Mouse (Mus musculus) hindbrain, embryonic 14.5 days (tissue): ENCODE results near the gene Slc6a11. TPM values are rescaled to one million over a fixed set of nuclear protein-coding genes. Genes with fewer than 3 reads are reported as not detected.
A peak's percentile ranks its signal among the peaks of the same experiment; 100 is the strongest.

ENCODE experiments used
- ATAC-seq: fragments of 200-750 bp; cut with Nextera tagmentation; 2 replicates; pipeline ENCODE4 v1.8.0; 2017; ENCODE audit warnings: moderate number of reproducible peaks, mild to moderate bottlenecking, moderate TSS enrichment, moderate library complexity; ENCODE audit not compliant: low FRiP score
- DNase-seq: peaks from one replicate; pipeline ENCODE4 v3.0.0-alpha.2; 2015; ENCODE audit warnings: low spot score
- H3K27ac ChIP-seq: fragments of 300-500 bp; sonication (generic); 2 replicates; pipeline ENCODE4 v1.5.1; 2014; ENCODE audit warnings: mild to moderate bottlenecking, moderate library complexity
- H3K27me3 ChIP-seq: fragments of 300-500 bp; sonication (generic); 2 replicates; pipeline ENCODE4 v1.6.1; 2014; ENCODE audit warnings: mild to moderate bottlenecking, low read length, mixed read lengths; ENCODE audit not compliant: control insufficient read depth, insufficient read depth
- H3K36me3 ChIP-seq: fragments of 300-500 bp; sonication (generic); replicated peaks from 2 replicates; pipeline ENCODE4 v1.6.1; 2014; ENCODE audit not compliant: control insufficient read depth, insufficient read depth
- H3K4me1 ChIP-seq: fragments of 300-500 bp; sonication (generic); replicated peaks from 2 replicates; pipeline ENCODE4 v1.6.1; 2014; ENCODE audit warnings: antibody characterized with exemption, low read length, mixed read lengths; ENCODE audit not compliant: control insufficient read depth, insufficient read depth
- H3K4me2 ChIP-seq: fragments of 300-500 bp; sonication (generic); replicated peaks from 2 replicates; pipeline ENCODE4 v1.6.1; 2014; ENCODE audit warnings: mild to moderate bottlenecking, moderate library complexity
- H3K4me3 ChIP-seq: fragments of 300-500 bp; sonication (generic); replicated peaks from 2 replicates; pipeline ENCODE4 v1.5.1; 2014; ENCODE audit warnings: mild to moderate bottlenecking, low read length
- H3K9ac ChIP-seq: fragments of 300-500 bp; sonication (generic); 2 replicates; pipeline ENCODE4 v1.6.1; 2014
- H3K9me3 ChIP-seq: fragments of 300-500 bp; sonication (generic); 2 replicates; pipeline ENCODE4 v1.6.1; 2016; ENCODE audit warnings: low read length; ENCODE audit not compliant: control insufficient read depth
- WGBS: fragments of 180-500 bp; shearing (Covaris S2); extraction: QIAGEN DNeasy Blood & Tissue Kit; methylation state at CpG from one replicate; pipeline ENCODE4 v1.1.7; 2014; 5-methylcytosine and 5-hydroxymethylcytosine counted together
- polyA plus RNA-seq: library from polyadenylated mRNA; unstranded; fragments of >200 nt; fragmentation: Nextera tagmentation; extraction: Ambion mirVana; gene quantifications from 2 replicates; pipeline ENCODE4 v1.2.1, GENCODE M21; 2014

The Slc6a11 gene
- polyA plus RNA-seq, 1 experiment from 2014 or later: 64.0 TPM

DNA sequence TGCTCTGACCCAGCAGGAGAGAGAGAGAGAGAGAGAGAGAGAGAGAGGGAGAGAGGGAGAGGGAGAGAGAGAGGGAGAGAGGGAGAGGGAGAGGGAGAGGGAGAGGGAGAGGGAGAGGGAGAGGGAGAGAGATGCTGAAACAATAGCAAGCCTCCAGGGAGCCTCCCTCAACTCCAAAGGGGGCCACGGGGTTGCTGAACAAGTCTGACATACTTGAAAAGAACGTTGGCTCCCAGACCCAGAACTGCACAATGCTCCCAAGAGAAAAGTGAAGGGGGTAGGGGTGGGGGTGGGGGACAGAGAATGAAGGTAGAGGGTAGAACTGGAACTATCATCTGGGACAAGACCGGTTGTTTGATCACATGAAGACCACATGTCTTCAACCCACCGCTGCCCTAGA, 136.9 kb downstream of the Slc6a11 start:
- H3K27ac ChIP-seq: no peak overlapping the region
- H3K9me3 ChIP-seq: no peaks in the 10 kb centered on the region
- no peaks in the 10 kb centered on the region for H3K27me3 ChIP-seq
- H3K9ac ChIP-seq: no peak overlapping the region
- no peak overlapping the region for H3K4me2 ChIP-seq
- WGBS: 26% methylated on average over 4 of the region's 4 CpGs
- no peak overlapping the region for H3K4me3 ChIP-seq
- H3K36me3 ChIP-seq: no peaks in the 10 kb centered on the region
- DNase-seq: no peak
- H3K4me1 ChIP-seq: peaks cover 12% of the 10 kb centered on the region; the same call in 1 of the 2 replicates
- no peak for ATAC-seq

DNA sequence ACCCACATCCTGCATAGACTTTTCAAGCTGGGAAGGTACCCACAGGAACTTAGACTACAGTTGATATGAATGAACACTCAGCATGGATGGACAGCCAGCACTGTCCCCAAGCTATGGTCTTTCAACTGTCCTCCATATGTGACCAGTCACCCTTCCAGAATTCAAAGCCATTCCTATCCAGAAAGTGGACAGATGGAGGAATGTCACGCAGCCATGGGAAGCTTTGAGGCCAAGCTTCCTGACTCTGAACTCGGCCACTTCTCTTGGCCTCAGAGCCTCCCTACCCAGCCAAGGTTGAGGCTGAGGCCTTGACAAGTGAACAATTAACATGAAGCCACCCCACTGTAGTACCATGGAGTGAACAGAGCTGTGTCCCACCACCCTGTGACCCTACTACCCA, 138.5 kb downstream of the Slc6a11 start:
- H3K27ac ChIP-seq: no peak overlapping the region
- no peak overlapping the region for H3K4me2 ChIP-seq
- H3K4me1 ChIP-seq: peaks cover 14% of the 10 kb centered on the region
- H3K4me3 ChIP-seq: no peak overlapping the region
- WGBS: 89% methylated on average over 2 of the region's 2 CpGs
- no peak for DNase-seq
- H3K9ac ChIP-seq: no peak overlapping the region
- ATAC-seq: no peak
- H3K27me3 ChIP-seq: no peaks in the 10 kb centered on the region
- no peaks in the 10 kb centered on the region for H3K36me3 ChIP-seq
- no peaks in the 10 kb centered on the region for H3K9me3 ChIP-seq

DNA sequence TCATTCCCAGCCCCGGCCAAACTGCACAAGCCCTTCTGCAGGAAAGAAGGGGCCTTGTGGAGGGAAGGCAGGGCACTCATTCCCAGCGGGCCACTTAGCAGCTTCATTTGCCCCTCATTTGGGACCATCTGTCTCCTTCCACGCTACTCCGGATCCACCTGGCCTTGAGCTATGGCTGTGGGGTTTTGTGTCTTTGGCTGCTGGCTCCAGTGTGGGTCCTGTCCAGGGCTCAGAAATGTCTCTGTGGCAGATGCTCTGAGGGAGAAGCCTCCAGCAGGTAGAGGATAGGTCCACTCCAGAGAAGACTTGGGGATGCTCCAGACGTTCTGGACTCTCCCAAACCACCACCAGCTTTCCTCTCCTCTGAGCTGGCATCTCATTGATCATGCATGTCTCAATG, 139.8 kb downstream of the Slc6a11 start:
- Histone ChIP-seq H3K4me3 (no peak overlapping the region), H3K4me1 (peaks cover 13% of the 10 kb centered on the region), H3K4me2 (no peak overlapping the region), H3K27ac (no peak overlapping the region), H3K9ac (no peak overlapping the region), H3K9me3 (no peaks in the 10 kb centered on the region), H3K36me3 (no peaks in the 10 kb centered on the region), H3K27me3 (no peaks in the 10 kb centered on the region)
- no peak for DNase-seq
- 60% methylated on average over 5 of the region's 5 CpGs for WGBS
- ATAC-seq: no peak

DNA sequence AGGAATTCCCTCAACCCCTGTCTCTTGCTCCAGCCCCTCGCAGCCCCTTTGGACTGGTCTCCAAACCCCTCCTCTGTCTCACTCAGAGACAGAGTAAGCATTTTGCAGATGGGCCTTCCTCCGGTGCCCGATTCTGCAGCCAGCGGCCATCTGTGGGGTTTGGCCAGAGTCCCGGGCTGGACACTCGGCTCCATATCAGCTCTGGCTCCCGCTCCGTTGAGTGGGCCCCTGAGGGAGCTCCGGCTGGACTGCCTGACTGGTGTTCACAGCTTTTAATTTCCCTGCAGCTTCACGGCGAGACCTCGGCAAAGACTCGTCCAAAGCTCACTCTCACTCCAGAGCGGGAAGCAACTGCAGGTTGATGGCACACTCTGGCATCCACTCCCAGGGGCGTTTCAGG, 141.2 kb downstream of the Slc6a11 start:
- ATAC-seq: no peak
- Histone ChIP-seq H3K27ac (no peak overlapping the region), H3K4me1 (peaks cover 13% of the 10 kb centered on the region), H3K36me3 (no peaks in the 10 kb centered on the region), H3K27me3 (no peaks in the 10 kb centered on the region), H3K9ac (no peak overlapping the region), H3K4me3 (no peak overlapping the region), H3K4me2 (no peak overlapping the region), H3K9me3 (no peaks in the 10 kb centered on the region)
- no peak for DNase-seq
- WGBS: 68% methylated on average over 15 of the region's 15 CpGs

DNA sequence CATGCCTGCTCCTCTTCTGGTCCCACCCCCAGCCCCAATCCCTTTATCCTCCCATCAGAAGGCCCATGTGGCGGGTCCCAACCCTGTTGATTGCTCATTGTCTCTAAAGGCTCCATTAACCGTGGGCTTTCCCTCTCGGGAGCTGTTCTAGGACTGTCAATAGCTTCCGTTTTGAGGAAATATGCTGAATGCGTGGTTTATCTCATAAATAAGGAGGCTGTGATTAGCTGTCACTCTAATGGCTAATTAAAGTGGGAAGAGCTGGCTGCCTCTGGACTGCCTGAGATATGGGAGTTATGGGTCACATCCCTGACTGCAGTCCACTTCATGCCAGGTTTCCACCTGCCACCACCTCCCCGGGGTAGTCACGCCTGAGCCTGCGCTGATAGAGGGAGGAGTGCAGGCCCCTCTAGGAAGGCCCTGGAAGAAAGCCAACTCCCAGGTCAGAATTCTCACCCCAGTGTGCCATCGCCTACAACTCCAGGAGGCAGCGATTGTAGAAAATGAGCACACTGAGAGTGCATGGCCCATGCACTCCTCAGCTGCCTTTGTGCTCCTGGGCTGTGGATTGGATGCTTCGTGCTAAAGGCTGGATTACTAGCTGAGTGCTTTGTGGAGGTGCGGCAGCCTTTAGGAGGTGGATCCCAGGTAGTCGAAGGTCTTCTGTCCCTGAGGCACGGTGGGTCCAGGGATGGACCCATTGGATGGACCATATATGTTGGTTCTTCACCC, 143.1 kb downstream of the Slc6a11 start:
- no peak overlapping the region for H3K4me2 ChIP-seq
- H3K4me1 ChIP-seq: peaks cover 13% of the 10 kb centered on the region
- DNase-seq: no peak
- H3K9me3 ChIP-seq: no peaks in the 10 kb centered on the region
- H3K36me3 ChIP-seq: no peaks in the 10 kb centered on the region
- no peak overlapping the region for H3K4me3 ChIP-seq
- WGBS: 37% methylated on average over 14 of the region's 14 CpGs
- no peak overlapping the region for H3K9ac ChIP-seq
- no peaks in the 10 kb centered on the region for H3K27me3 ChIP-seq
- peak; percentile 49 for ATAC-seq
- peak overlapping the region; percentile 52 for H3K27ac ChIP-seq

DNA sequence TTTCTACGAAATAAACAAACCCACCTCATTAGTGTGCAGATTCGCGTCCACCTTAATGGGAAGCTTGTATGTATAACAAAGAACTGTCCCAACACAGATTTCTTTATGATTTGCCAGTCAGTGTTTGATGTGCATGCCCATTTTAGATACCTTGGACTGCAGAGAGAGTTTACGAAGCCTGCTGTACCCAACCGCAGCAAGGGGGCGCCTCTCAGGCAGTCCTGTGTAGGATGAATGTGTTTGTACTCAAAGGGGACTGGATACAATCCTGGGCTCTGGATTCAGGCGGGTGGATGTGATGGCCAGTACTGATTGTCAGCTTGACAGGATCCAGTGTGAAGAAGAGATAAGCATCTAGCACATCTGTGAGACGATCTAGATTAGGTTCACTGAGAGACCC, 144.8 kb downstream of the Slc6a11 start:
- peaks cover 13% of the 10 kb centered on the region for H3K4me1 ChIP-seq
- ATAC-seq: no peak
- 62% methylated on average over 8 of the region's 8 CpGs for WGBS
- 0 out of 2 replicates have a peak, but pooled peaks cover 2% of the 10 kb centered on the region for H3K27me3 ChIP-seq
- H3K36me3 ChIP-seq: no peaks in the 10 kb centered on the region
- no peaks in the 10 kb centered on the region for H3K9me3 ChIP-seq
- no peak overlapping the region for H3K27ac ChIP-seq
- no peak overlapping the region for H3K4me2 ChIP-seq
- no peak for DNase-seq
- H3K9ac ChIP-seq: no peak overlapping the region
- no peak overlapping the region for H3K4me3 ChIP-seq

DNA sequence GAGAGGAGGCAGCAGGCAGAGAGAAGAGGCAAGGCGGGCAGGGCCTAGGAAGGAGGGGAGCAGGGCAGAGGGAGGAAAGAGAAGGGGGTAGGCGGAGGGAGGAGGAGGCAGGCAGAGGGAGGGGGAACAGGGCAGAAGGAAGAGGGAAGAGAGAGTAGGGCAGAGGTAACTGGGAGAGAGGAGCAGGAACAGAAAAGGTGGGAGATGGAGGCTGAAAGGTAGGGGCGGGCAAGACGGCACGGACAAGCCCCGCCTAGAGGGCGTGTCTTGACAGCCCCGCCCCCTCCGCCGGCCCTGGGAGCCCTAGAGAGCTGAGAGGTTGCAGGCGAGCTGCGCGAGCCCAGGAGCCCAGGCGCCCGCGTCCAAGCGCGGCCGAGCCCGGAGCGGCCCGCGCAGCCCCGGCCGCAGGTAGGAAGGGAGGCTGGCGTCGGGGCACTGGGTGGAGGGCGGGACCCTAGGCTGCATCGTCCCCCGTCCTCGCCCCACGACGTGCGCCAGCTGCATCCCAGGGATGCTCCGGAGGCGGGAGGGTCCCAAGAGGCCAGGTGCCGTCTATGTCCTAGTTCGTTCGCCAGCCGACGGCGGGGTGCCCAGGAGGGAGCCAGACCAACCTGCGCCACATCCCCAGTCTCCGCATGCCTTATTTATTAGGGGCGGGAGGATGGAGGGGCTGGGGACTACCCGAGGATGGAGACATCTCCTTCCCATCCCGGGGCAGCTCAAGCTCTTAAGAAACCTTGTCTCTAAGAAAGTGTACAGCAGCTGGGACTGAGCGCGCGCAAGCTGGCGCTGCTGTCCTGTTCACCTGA, 151.6 kb downstream of the Slc6a11 start, which contains the start of gene Slc6a1:
Gene Slc6a1, plus strand, starts transcription at position 167 of the 809 bp plus-strand sequence.
- peak; percentile 76 for DNase-seq
- Histone ChIP-seq H3K27me3 (0 out of 2 replicates have a peak, but pooled peaks cover 7% of the 10 kb centered on the region), H3K9ac (peak within 1 kb of the TSS; percentile 92), H3K4me1 (peaks cover 48% of the 10 kb centered on the region), H3K4me2 (peak within 1 kb of the TSS; percentile 55), H3K36me3 (no peaks in the 10 kb centered on the region), H3K4me3 (peak within 1 kb of the TSS; percentile 82), H3K9me3 (no peaks in the 10 kb centered on the region), H3K27ac (peak within 1 kb of the TSS; percentile 84)
- under 1% methylated on average over 49 of the region's 51 CpGs for WGBS
- ATAC-seq: peak; percentile 93

DNA sequence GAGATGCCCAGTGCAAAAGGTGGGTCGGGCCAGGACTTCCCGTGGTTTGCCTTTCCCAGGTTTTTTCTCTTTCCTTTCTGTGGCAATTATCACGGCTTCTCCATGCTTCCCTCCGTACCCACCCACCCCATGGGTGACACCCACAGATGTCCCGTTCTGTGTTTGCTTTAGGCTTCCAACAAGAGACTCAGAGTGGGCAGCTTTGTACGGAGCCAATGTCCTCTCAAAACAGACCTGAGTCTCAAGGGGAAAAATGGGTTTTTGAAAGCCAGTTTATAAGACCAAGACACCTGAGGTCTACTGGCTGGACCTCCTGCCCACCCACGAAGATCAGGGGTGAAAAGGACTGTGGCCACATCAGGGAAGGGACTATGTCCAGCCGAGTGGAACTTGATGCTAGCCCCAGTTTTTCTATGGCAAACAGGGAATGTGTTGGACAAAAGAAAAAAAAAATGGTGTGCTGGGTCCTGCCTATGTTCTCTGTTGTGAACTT, 152.3 kb downstream of the Slc6a11 start:
- no peak for DNase-seq
- peak overlapping the region; percentile 92 for H3K9ac ChIP-seq
- H3K27ac ChIP-seq: peak overlapping the region; percentile 84
- H3K36me3 ChIP-seq: no peaks in the 10 kb centered on the region
- peak overlapping the region; percentile 82 for H3K4me3 ChIP-seq
- H3K4me2 ChIP-seq: peak overlapping the region; percentile 55
- peaks cover 54% of the 10 kb centered on the region for H3K4me1 ChIP-seq
- ATAC-seq: no peak
- no peaks in the 10 kb centered on the region for H3K9me3 ChIP-seq
- 0 out of 2 replicates have a peak, but pooled peaks cover 7% of the 10 kb centered on the region for H3K27me3 ChIP-seq
- 8% methylated on average over 8 of the region's 8 CpGs for WGBS
